Mouse (Mus musculus) liver, embryonic 11.5 days (tissue): ENCODE measurements at regions not wholly inside any gene's neighbourhood (a gene's known extent, or its start where the extent isn't known, plus 50 kb on each side); places are given as distances from the start of the nearest gene placed in this dataset.
"Not testable (repeated sequence)": the region's sequence is repeated elsewhere in the genome, so short reads cannot be mapped to it uniquely, and the experiment has no call there.

ENCODE experiments used
- ATAC-seq: fragments of 200-750 bp; cut with Nextera tagmentation; replicated peaks from 2 replicates; pipeline ENCODE4 v1.8.0; 2017; ENCODE audit warnings: moderate number of reproducible peaks, mild to moderate bottlenecking, moderate TSS enrichment, moderate library complexity; ENCODE audit not compliant: low FRiP score
- DNase-seq: peaks from one replicate; pipeline ENCODE4 v3.0.0-alpha.2; 2017; ENCODE audit warnings: low spot score
- H3K27ac ChIP-seq: fragments of 300-500 bp; sonication (generic); 2 replicates; pipeline ENCODE4 v1.5.1; 2014; ENCODE audit warnings: mild to moderate bottlenecking, low read depth, low read length, control low read depth
- H3K27me3 ChIP-seq: fragments of 300-500 bp; sonication (generic); replicated peaks from 2 replicates; pipeline ENCODE4 v1.6.1; 2014; ENCODE audit warnings: low read length, mixed read lengths; ENCODE audit not compliant: control insufficient read depth, insufficient read depth
- H3K36me3 ChIP-seq: fragments of 300-500 bp; sonication (generic); 2 replicates; pipeline ENCODE4 v1.6.1; 2014; ENCODE audit warnings: mild to moderate bottlenecking, low read length, moderate library complexity, mixed read lengths; ENCODE audit not compliant: control insufficient read depth, insufficient read depth
- H3K4me1 ChIP-seq: fragments of 300-500 bp; sonication (generic); replicated peaks from 2 replicates; pipeline ENCODE4 v1.6.1; 2014; ENCODE audit warnings: low read length, mixed read lengths; ENCODE audit not compliant: control insufficient read depth, insufficient read depth
- H3K4me2 ChIP-seq: fragments of 300-500 bp; sonication (generic); 2 replicates; pipeline ENCODE4 v1.6.1; 2014; ENCODE audit warnings: mild to moderate bottlenecking, control low read depth, moderate library complexity
- H3K4me3 ChIP-seq: fragments of 300-500 bp; sonication (generic); 2 replicates; pipeline ENCODE4 v1.5.1; 2014; ENCODE audit warnings: low read depth, low read length, control low read depth
- H3K9ac ChIP-seq: fragments of 300-500 bp; sonication (generic); 2 replicates; pipeline ENCODE4 v1.6.1; 2014; ENCODE audit warnings: low read depth, low read length, control low read depth
- H3K9me3 ChIP-seq: fragments of 300-500 bp; sonication (generic); 2 replicates; pipeline ENCODE4 v1.6.1; 2016; ENCODE audit warnings: low read length, inconsistent platforms, mixed read lengths; ENCODE audit not compliant: control insufficient read depth
- WGBS: fragments of 180-500 bp; shearing (Covaris S2); extraction: QIAGEN DNeasy Blood & Tissue Kit; methylation state at CpG from one replicate; pipeline ENCODE4 v1.1.7; 2014; 5-methylcytosine and 5-hydroxymethylcytosine counted together

DNA sequence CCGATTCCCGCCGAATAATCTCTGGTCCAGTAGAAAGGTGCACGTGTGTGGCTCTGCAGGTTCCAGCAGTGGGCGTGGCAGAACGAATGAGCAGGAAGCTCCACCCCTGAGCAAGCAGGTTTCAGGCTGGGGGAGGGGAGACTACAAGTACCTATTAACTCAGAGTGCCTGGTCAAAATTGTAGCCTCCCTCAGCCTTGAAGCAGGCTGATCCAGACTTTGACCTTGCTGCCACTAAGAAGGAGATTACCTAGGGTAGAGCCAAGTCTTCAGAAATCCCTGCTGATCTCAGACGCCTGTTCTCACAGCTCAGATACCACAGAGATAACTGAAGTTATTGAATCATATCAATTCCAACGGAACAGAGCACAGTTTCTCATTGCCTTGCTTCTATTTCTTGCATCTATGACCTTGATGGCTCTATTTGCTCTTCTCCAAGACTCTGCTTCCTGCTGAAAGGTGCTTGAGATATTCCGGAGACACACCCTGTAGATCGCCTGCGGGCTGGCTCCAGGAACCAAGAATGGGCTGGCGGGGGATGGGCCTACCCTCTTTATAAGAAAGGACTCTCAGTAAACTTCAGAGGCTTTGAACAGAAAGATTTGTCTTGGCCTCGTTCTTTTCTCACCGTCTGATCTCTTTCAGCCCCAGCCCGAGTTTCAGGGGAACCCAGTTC is 165.1 kb upstream of the Sdr16c6 start:
- DNase-seq, H3K27ac ChIP-seq, H3K9me3 ChIP-seq, H3K4me1 ChIP-seq, ATAC-seq, H3K9ac ChIP-seq, H3K4me3 ChIP-seq, H3K36me3 ChIP-seq, H3K4me2 ChIP-seq, H3K27me3 ChIP-seq: not testable (repeated sequence)
- 76% methylated on average over 15 of the region's 15 CpGs for WGBS

DNA sequence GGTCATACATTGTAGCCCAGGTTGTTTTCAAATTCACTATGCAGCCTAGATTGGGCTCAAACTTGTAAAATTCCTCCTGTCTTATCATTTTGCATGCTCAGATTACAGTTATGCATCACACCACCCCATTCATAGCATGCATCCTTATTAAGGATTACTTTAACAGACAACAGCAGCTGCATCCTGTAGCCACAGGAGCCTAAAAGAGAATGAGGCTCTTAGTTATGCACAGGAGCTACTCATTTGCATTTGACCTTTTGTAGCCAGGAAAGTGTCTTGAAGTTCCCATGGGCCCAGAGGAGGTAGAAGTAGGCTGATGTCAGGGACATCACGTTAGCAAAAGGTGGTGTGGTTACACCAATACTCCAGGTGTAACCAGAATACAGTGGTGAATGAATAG is 148.9 kb upstream of the Sdr16c6 start:
- Histone ChIP-seq H3K27me3 (no peaks in the 10 kb centered on the region), H3K4me2 (no peak overlapping the region), H3K27ac (no peak overlapping the region), H3K4me1 (no peaks in the 10 kb centered on the region), H3K9ac (no peak overlapping the region), H3K4me3 (no peak overlapping the region), H3K36me3 (no peaks in the 10 kb centered on the region), H3K9me3 (no peaks in the 10 kb centered on the region)
- no peak for DNase-seq
- ATAC-seq = no peak
- 34% methylated on average over 1 of the region's 1 CpGs for WGBS

GRCm38 (mm10) chr4:4219701-4220100 is 142.4 kb upstream of the Sdr16c6 start:
- ATAC-seq = no peak
- no peaks in the 10 kb centered on the region for H3K36me3 ChIP-seq
- 67% methylated on average over 2 of the region's 2 CpGs for WGBS

DNA sequence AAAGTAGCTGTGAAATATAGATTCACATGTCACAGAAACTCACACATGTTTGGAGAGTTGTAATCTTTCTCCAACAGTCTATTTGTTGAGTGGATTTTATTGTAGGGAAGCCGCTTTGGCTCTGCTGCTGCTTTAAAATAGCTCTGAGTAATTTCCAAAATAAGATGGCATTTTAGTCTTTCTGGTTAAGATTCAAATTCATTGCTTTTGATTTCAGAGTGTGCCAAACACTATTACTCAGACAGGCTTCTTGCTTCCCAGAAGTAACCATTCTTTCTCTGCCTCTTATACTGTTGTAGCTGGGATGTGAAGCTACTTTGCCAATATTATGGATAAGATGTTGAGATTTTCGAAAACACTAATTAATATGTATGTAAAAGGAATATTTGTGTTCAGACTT is 134.6 kb upstream of the Sdr16c6 start:
- ATAC-seq (no peak), DNase-seq (no peak)
- Histone ChIP-seq H3K4me3 (no peak overlapping the region), H3K36me3 (no peaks in the 10 kb centered on the region), H3K9me3 (no peaks in the 10 kb centered on the region), H3K4me1 (no peaks in the 10 kb centered on the region), H3K27me3 (no peaks in the 10 kb centered on the region), H3K4me2 (no peak overlapping the region), H3K9ac (no peak overlapping the region), H3K27ac (no peak overlapping the region)
- whole genome bisulfite sequencing = 77% methylated on average over 2 of the region's 2 CpGs

More at GRCm38 (mm10) chr4:4219701-4220100, 142.4 kb upstream of the Sdr16c6 start:
- Histone ChIP-seq H3K9me3 (no peaks in the 10 kb centered on the region), H3K4me3 (no peak overlapping the region), H3K27me3 (no peaks in the 10 kb centered on the region), H3K4me2 (no peak overlapping the region), H3K27ac (no peak overlapping the region), H3K4me1 (no peaks in the 10 kb centered on the region), H3K9ac (no peak overlapping the region)
- no peak for DNase-seq

DNA sequence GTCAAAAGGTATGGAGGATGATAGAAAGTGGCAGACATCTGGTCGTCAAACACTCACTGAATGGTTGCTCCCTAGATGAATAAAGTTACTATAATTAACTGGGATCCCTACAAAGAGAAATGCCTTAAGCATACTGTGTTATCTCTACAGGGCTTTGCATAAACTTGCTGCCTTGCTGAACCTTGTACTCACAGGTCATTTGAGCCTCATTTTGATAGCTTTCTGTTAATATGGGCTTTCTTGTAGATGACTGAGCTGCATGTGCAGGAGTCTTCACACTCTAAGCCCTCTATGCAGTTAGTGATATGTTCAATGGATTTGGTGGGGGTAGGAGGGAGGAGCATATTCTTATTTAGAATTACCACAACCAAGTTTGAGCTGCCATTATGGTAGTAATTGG is 127.8 kb upstream of the Sdr16c6 start:
- no peak overlapping the region for H3K27ac ChIP-seq
- DNase-seq (no peak), ATAC-seq (no peak)
- H3K36me3 ChIP-seq = no peaks in the 10 kb centered on the region
- H3K9me3 ChIP-seq = no peaks in the 10 kb centered on the region
- WGBS = 56% methylated on average over 1 of the region's 1 CpGs
- H3K9ac ChIP-seq = no peak overlapping the region
- H3K27me3 ChIP-seq = no peaks in the 10 kb centered on the region
- no peak overlapping the region for H3K4me2 ChIP-seq
- H3K4me3 ChIP-seq = no peak overlapping the region
- H3K4me1 ChIP-seq = no peaks in the 10 kb centered on the region

DNA sequence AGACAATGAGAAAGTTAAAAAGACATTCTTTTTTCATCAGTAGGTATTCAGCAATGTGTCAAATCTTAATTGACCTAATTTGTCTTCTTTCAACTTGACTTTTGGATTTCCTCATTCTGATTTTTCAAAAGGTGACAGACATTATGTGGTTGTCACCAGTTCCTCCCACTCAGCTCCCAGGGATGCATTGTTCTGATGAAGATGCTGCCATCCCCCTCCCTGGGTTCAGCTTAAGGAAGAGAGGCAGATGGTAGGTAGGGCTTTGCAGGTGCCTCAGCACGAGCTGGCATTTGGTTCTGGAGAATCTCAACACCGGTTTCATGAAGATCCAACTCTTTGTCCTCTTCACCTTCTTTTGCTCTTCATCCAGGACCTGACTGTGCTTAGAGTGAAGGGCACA is 122.0 kb upstream of the Sdr16c6 start:
- Histone ChIP-seq H3K27me3 (no peaks in the 10 kb centered on the region), H3K36me3 (no peaks in the 10 kb centered on the region), H3K9me3 (no peaks in the 10 kb centered on the region), H3K4me1 (no peaks in the 10 kb centered on the region), H3K9ac (no peak overlapping the region), H3K4me3 (no peak overlapping the region), H3K27ac (no peak overlapping the region), H3K4me2 (no peak overlapping the region)
- DNase-seq = no peak
- ATAC-seq = no peak
- 57% methylated on average over 2 of the region's 2 CpGs for WGBS

- H3K9me3 ChIP-seq = no peaks in the 10 kb centered on the region
- ATAC-seq (no peak), DNase-seq (no peak)
- H3K27me3 ChIP-seq = no peaks in the 10 kb centered on the region
- H3K4me2 ChIP-seq = no peak overlapping the region
- WGBS = 75% methylated on average over 2 of the region's 2 CpGs
- no peak overlapping the region for H3K9ac ChIP-seq
- H3K4me1 ChIP-seq = no peaks in the 10 kb centered on the region
- no peak overlapping the region for H3K4me3 ChIP-seq
- H3K27ac ChIP-seq = no peak overlapping the region
- H3K36me3 ChIP-seq = no peaks in the 10 kb centered on the region
Observed at GRCm38 (mm10) chr4:4195834-4196233, 118.5 kb upstream of the Sdr16c6 start.

GRCm38 (mm10) chr4:4195250-4195649 is 117.9 kb upstream of the Sdr16c6 start:
- DNase-seq = no peak
- Histone ChIP-seq H3K9ac (no peak overlapping the region), H3K4me3 (no peak overlapping the region), H3K36me3 (no peaks in the 10 kb centered on the region), H3K4me2 (no peak overlapping the region), H3K9me3 (no peaks in the 10 kb centered on the region), H3K27me3 (no peaks in the 10 kb centered on the region), H3K27ac (no peak overlapping the region), H3K4me1 (no peaks in the 10 kb centered on the region)
- WGBS = 61% methylated on average over 8 of the region's 8 CpGs
- no peak for ATAC-seq
